Mouse (Mus musculus) T-helper 17 cell (primary cell): Measurements from ENCODE around the gene Slc5a11.

ENCODE experiments used
- in situ Hi-C, 2 experiments: fragments of 300-600 bp; cut with MboI, MseI; formaldehyde crosslinking; loops; 1 replicate in 1 of 2; 2 replicates in 1 of 2; pipeline ENCODE4 v1.15.1; 2025; ENCODE audit warnings: high pct_unique_total_duplicates in 2 of 2

Gene Slc5a11

GRCm38 (mm10) chr7:123276568-123276967, 62.0 kb downstream of the Slc5a11 start:
- in situ Hi-C loops = no loop called here

GRCm38 (mm10) chr7:123279797-123280196, 65.2 kb downstream of the Slc5a11 start:
- in situ Hi-C loops = no loop called here

DNA sequence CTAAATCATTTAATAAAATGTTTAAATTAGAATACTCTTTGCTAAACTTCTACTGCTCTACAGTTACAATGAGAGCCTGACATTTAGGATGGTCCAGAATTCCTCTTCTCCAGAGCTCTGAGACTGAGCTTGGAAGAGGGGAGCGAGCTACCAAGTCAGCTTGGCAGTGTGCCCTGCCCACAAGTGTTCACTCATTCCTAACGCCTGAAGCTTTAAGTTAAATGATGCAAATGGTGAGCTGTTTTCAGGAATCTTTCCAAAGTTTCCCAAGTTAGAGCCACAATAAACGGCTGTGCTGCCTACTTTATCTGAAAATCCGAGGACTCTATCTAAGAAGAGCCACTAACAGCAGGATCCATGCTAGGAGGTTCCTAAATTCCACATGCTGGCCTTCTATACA, 69.2 kb downstream of the Slc5a11 start:
- in situ Hi-C loops = no loop called here

DNA sequence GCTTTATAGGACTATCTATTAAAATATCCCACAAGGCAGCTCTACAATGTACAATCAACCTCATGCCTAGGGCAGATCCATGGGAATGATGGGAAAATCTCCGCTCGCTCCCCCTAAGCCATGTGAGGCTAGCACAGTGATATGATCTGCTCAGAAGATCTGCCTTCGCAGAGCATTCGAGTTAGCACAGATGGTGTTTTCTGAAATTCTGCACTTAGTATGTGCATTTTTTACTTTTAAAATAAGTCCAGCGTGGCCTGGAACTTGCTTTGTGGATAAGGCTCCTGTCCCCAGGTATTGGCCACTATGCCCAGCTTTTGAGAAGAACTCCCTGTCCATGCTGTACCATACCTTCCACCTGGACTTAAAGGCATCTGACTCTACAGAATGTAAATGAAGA, 71.3 kb downstream of the Slc5a11 start:
- in situ Hi-C loops = loop anchor here in 1 of 2 experiments (5.0 kb wide), 1 partner anchor 64 kb away; no protein-coding TSS in a partner anchor

- in situ Hi-C loops = loop anchor here in 1 of 2 experiments (5.0 kb wide), 1 partner anchor 66 kb away; no protein-coding TSS in a partner anchor
These were observed 73.3 kb downstream of the Slc5a11 start for GRCm38 (mm10) chr7:123287903-123288302.

DNA sequence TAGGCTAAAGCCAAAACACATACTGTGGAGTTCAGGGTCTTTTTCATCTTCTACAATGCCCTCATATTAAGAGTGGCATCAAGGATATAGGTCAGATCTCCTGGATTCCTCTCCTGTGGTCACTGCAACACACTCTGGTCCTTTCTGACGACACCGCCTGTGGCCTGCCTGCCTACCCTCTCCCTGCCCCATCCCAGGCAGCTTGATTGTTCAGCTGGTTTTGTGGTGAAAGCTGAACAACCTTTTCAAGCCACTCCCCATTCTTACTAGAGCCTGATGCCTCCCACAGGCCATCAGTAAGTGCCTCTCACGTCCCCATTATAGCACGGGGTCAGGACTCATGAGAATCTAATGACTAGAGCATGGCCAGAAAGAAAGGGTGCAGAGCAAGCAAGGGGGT, 74.6 kb downstream of the Slc5a11 start:
- in situ Hi-C loops = loop anchor here in 1 of 2 experiments (5.0 kb wide), 1 partner anchor 67 kb away; no protein-coding TSS in a partner anchor

DNA sequence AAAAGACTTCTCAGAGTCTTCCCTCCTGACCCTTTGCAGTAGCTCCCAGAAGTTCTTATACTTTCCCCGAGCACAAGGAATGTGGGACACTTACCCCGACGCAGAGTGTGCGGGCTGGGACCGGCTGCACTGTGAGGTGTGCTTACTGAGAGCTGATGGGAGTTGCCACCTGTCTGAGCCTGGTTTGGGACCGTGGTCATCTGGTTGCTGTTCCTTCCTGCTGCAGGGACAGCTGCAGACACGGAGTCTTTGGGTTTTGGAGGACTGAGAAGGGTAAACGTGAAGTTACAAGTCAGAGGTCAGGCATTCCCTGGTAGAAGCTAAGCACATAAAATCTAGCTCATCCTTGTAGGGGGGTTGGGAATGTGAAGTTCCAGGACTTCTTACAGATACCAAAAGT, 77.4 kb downstream of the Slc5a11 start:
- in situ Hi-C loops = loop anchor here in 1 of 2 experiments (10.0 kb wide), 1 partner anchor 1287 kb away; no protein-coding TSS in a partner anchor

DNA sequence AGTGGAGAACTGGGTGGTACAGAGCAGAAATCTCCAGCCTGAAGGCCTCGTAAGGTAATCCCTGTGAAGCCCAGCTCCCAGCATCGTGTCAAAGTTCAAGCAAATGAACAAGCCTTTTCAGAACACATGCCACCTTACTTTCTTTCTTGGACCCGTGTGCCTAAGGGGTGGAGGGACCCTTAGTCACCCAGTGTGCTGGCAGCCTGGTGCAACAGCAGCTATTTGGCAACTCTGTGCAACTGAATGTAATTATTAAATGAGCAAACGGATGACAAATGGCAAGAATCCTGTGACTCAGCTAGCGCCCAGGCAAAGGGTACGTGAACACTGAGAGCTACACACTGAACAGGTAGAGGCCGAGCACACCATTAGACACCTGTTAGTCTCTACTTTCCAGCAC, 79.3 kb downstream of the Slc5a11 start:
- in situ Hi-C loops = loop anchor here in 1 of 2 experiments (10.0 kb wide), 1 partner anchor 1289 kb away; no protein-coding TSS in a partner anchor

DNA sequence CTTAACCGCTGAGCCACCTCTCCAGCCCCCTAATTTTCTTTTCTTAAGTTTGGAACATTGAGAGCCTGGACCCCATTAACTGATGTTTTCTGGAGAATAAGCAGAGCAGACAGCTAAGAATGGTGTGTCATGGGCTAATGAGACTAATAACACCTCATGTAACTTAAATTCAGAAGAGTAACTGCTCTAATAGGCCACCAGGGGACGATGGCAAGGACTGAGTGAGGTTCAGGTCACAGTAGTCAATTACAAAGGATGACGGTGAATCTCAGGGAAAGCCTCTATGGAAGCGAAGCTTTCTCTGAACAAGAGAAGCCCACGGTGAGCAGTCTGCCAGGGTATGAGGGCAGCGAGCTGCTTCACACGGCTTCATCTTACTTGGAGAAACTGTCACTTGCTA, 80.8 kb downstream of the Slc5a11 start:
- in situ Hi-C loops = loop anchor here in 1 of 2 experiments (10.0 kb wide), 1 partner anchor 1291 kb away; no protein-coding TSS in a partner anchor

- in situ Hi-C loops = loop anchor here in 1 of 2 experiments (10.0 kb wide), 1 partner anchor 1291 kb away; no protein-coding TSS in a partner anchor
These were observed 81.5 kb downstream of the Slc5a11 start for GRCm38 (mm10) chr7:123296097-123296496.

GRCm38 (mm10) chr7:123298225-123298624, 83.6 kb downstream of the Slc5a11 start:
- in situ Hi-C loops = loop anchor here in 1 of 2 experiments (10.0 kb wide), 1 partner anchor 1293 kb away; no protein-coding TSS in a partner anchor

GRCm38 (mm10) chr7:123300258-123300657, 85.7 kb downstream of the Slc5a11 start:
- in situ Hi-C loops = loop anchor here in 1 of 2 experiments (10.0 kb wide), 1 partner anchor 1765 kb away; no protein-coding TSS in a partner anchor

DNA sequence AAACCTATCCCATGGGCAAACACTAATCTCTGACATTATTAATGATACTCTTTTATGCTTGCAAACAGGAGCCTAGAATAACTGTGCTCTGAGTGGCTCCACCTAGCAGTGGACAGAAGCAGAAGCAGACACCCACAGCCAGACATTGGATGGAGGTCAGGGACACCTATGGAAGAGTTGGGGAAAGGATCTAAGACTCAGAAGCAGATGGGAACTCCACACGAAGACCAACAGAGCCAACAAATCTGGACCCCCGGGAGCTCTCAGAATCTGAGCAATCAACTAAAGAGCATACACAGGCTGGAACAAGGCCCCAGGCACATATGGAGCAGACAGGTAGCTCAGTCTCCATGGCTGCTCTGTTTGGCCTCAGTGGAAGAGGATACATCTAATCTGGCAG, 90.8 kb downstream of the Slc5a11 start:
- in situ Hi-C loops = loop anchor here in 1 of 2 experiments (10.0 kb wide), 1 partner anchor 1759 kb away; no protein-coding TSS in a partner anchor

DNA sequence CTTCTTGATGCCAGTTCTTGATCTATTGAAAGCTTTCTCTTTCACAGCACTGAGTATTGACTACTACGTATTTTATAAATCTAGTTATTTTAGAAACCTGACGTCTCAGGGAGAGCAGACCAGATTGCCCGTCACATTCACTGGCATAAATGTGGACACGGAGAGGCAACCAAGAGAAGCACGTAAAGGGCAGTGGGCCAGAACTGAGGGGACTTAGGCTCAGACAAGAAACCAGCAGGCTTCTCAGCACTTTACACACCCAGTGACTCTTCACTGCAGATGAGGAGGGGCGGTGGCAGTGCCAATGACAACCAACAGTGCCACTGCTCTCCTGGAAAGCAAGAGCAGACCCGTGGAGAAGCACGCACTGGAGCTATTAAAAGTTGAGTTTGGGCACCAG, 92.7 kb downstream of the Slc5a11 start:
- in situ Hi-C loops = loop anchor here in 1 of 2 experiments (10.0 kb wide), 1 partner anchor 1758 kb away; no protein-coding TSS in a partner anchor

GRCm38 (mm10) chr7:123307887-123308558, 93.4 kb downstream of the Slc5a11 start:
- in situ Hi-C loops = loop anchor here in 1 of 2 experiments (10.0 kb wide), 1 partner anchor 1757 kb away; no protein-coding TSS in a partner anchor

DNA sequence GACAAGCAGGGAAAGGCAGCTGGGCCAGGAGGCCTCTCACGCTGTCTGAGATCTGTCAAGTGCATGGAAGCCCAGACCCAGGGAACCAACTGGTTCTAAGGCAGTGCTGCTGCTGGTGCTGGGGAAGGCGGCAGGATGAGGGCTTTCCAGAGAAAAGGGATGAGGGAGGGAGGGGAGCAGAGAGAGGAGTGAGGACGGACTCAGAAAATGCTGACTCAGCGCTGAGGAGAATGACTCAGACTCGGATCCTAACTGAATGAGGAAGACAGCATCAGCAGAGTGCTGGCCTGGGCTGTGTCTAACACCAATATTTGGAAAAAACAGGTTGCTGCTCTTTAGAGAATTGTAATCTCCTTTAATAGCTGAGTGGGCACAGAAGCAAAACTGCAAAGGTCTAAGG, 97.3 kb downstream of the Slc5a11 start:
- in situ Hi-C loops = no loop called here

GRCm38 (mm10) chr7:123312738-123313137, 98.2 kb downstream of the Slc5a11 start:
- in situ Hi-C loops = no loop called here

GRCm38 (mm10) chr7:123322452-123323121, 108.0 kb downstream of the Slc5a11 start:
- in situ Hi-C loops = loop anchor here (5.0 kb wide), 1 partner anchor 50 kb away; no protein-coding TSS in a partner anchor
